Mouse (Mus musculus): ENCODE results near the gene 4933424G06Rik. TPM values are rescaled to one million over a fixed set of nuclear protein-coding genes. Genes with fewer than 3 reads are reported as not detected.
A peak's percentile ranks its signal among the peaks of the same experiment; 100 is the strongest.
"Not testable (repeated sequence)": the region's sequence is repeated elsewhere in the genome, so short reads cannot be mapped to it uniquely, and the experiment has no call there.

4933424G06Rik gene
- polyA plus RNA-seq (2016; fragmentation: Nextera tagmentation; extraction: Ambion mirVana): not detected in 2 replicates

DNA sequence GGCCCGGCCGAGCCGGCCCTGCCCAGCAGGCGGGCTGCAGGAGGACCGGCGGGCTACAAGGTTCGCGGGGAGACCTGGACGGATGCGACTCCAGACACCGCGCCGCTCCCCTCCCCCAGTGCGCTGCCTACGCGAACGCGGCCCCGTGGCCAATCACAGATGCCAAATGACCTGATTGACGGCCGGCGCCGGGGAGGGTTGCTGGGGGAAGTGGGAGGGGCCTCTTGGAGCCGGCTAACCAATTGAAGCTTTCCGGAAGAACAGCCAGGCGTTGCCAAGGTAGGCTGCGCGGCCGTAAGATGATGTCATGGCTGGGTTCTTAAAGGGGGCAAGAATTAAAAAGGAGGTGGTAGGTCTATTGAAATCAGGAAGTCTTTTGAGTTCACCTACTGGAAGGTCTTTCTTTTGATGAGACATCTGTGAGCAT lies at the start of gene 4933424G06Rik:
TSS of gene 4933424G06Rik (plus strand) at position 296 of the 427 bp plus-strand sequence.
- Histone ChIP-seq H3K36me3 (peaks cover 33% of the 10 kb centered on the region), H3K4me3 (peak within 1 kb of the TSS; percentile 94), H3K4me1 (peaks cover 15% of the 10 kb centered on the region), H3K9me3 (replicated peaks) (no peaks in the 10 kb centered on the region), H3K27ac (peak within 1 kb of the TSS; percentile 94), H3K27me3 (ENCODE audit: low read depth, poor library complexity, severe bottlenecking) (no peaks in the 10 kb centered on the region)
- DNase-seq (ENCODE audit: low spot score): peak; percentile 99
- under 1% methylated on average over 29 of the region's 29 CpGs for WGBS

DNA sequence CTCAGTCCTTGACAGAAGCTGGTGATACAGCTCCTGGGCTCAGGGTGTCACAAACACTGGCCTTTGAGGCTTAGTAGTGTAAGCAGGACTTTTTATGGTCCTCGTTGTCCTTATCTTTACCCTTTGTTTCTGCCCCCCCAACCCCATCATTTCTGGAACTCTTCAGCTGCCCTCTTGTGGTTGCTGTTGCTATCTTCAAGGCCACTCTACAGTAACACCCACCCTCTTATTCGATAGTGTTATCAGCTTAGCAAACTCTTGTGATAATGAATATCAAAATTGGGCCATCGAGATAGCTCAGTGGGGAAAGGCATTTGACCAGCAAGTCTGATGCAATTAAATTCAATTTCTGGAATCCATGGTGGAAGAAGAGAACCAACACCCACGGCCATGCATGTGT lies 45.5 kb upstream of the 4933424G06Rik start:
- no peaks in the 10 kb centered on the region for H3K27me3 ChIP-seq (ENCODE audit: low read depth, poor library complexity, severe bottlenecking)
- no peak overlapping the region for H3K27ac ChIP-seq
- H3K36me3 ChIP-seq: no peaks in the 10 kb centered on the region
- peaks cover 9% of the 10 kb centered on the region; the same call in 1 of the 2 replicates for H3K4me1 ChIP-seq
- no peaks in the 10 kb centered on the region for H3K9me3 ChIP-seq (replicated peaks)
- H3K4me3 ChIP-seq: no peak overlapping the region
- no peak for DNase-seq (ENCODE audit: low spot score)
- WGBS: 73% methylated on average over 4 of the region's 4 CpGs

DNA sequence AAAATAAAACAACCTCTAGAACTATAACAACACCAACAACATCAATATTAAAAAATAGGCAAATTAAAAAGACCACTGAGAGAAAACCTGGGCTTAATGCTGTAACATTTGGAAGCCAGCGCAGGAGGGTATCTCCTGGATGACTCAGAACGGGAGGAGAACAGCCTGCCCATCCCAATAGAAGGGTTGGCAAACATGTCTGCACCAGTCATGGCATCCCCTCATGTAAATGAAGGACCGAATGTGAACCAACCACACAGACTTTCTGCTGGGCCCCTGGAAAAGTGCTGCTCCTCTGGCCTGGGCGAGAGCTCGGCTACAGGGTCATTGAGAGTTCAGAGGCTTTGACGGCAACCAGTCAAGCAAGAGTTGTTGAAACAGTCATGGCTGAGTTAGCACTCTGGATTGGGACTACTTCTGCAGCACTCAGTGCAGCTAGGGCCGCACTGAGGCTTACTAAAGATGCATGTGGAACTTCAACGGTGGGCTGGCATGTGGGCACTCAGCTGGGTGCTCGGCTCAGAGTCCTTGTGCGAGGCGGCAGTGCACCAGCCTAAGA lies 44.7 kb upstream of the 4933424G06Rik start:
- no peaks in the 10 kb centered on the region for H3K36me3 ChIP-seq
- H3K4me3 ChIP-seq: no peak overlapping the region
- no peaks in the 10 kb centered on the region for H3K27me3 ChIP-seq (ENCODE audit: low read depth, poor library complexity, severe bottlenecking)
- no peak for DNase-seq (ENCODE audit: low spot score)
- H3K4me1 ChIP-seq: peaks cover 9% of the 10 kb centered on the region; the same call in 1 of the 2 replicates
- no peak overlapping the region for H3K27ac ChIP-seq
- 80% methylated on average over 11 of the region's 11 CpGs for WGBS
- H3K9me3 ChIP-seq (replicated peaks): no peaks in the 10 kb centered on the region

DNA sequence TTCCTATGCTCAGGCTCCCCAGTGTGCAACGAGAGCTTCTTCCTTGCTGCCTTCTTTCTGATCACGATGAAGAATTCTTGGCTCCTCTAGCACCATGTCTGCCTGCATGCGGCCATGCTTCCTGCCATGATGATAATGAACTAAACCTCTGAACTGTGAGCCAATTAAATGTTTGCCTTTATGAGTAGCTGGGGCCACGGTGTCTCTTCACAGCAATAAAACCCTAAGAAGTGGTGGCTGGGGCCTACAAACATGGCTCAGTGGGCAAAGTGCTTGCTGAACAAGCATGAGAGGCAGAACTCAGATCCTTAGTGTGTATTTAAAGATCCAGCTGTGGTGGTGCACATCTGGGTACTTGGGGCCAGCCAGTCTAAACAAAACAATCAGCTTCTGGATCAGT lies 44.0 kb upstream of the 4933424G06Rik start:
- Histone ChIP-seq H3K4me3 (no peak overlapping the region), H3K9me3 (replicated peaks) (no peaks in the 10 kb centered on the region), H3K36me3 (no peaks in the 10 kb centered on the region), H3K4me1 (peaks cover 9% of the 10 kb centered on the region; the same call in 1 of the 2 replicates), H3K27me3 (ENCODE audit: low read depth, poor library complexity, severe bottlenecking) (no peaks in the 10 kb centered on the region), H3K27ac (no peak overlapping the region)
- 64% methylated on average over 4 of the region's 4 CpGs for WGBS
- DNase-seq (ENCODE audit: low spot score): no peak

DNA sequence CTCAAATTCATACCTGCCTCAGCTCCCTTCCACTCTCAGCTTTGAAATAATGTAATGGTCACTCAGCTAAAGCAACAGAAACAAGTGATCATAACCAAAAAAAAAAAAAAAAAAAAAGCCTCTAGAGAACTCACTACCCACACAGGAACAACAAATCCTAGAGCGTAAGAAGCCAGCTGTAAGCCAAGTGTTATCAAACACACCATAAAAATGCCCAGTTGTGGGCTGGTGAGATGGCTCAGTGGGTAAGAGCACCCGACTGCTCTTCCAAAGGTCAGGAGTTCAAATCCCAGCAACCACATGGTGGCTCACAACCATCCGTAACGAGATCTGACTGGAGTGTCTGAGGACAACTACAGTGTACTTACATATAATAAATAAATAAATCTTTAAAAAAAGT lies 41.9 kb upstream of the 4933424G06Rik start:
- H3K9me3 ChIP-seq (replicated peaks); H3K4me1 ChIP-seq; H3K36me3 ChIP-seq; H3K27me3 ChIP-seq (ENCODE audit: low read depth, poor library complexity, severe bottlenecking); H3K27ac ChIP-seq; H3K4me3 ChIP-seq; DNase-seq (ENCODE audit: low spot score): not testable (repeated sequence)
- WGBS: 56% methylated on average over 4 of the region's 4 CpGs

DNA sequence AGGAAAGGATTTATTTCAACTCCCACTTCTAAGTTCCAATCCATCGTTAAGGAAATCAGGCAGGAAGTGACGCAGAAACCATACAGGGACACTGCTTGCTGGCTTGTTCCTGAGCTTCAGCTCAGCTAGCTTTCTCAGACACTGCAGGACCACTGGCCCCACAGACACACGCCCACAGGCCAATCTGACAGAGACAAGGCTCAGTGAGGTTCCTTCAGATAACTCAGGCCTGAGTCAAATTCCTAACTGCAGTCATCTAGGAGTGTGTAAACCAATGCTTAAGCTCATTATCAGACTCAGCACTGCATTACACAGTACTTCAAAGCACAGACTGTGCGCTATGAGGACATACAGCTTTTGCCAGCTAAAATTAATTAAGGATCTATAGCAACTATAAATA lies 39.7 kb upstream of the 4933424G06Rik start:
- no peak overlapping the region for H3K4me3 ChIP-seq
- H3K27ac ChIP-seq: no peak overlapping the region
- no peaks in the 10 kb centered on the region for H3K36me3 ChIP-seq
- no peaks in the 10 kb centered on the region for H3K27me3 ChIP-seq (ENCODE audit: low read depth, poor library complexity, severe bottlenecking)
- 69% methylated on average over 4 of the region's 4 CpGs for WGBS
- peaks cover 7% of the 10 kb centered on the region; the same call in 1 of the 2 replicates for H3K4me1 ChIP-seq
- no peak for DNase-seq (ENCODE audit: low spot score)
- H3K9me3 ChIP-seq (replicated peaks): no peaks in the 10 kb centered on the region

- no peak for DNase-seq (ENCODE audit: low spot score)
- Histone ChIP-seq H3K27me3 (ENCODE audit: low read depth, poor library complexity, severe bottlenecking) (no peaks in the 10 kb centered on the region), H3K4me1 (no peaks in the 10 kb centered on the region), H3K27ac (no peak overlapping the region), H3K4me3 (no peak overlapping the region), H3K9me3 (replicated peaks) (no peaks in the 10 kb centered on the region), H3K36me3 (no peaks in the 10 kb centered on the region)
- WGBS: 94% methylated on average over 10 of the region's 10 CpGs
These were observed 38.7 kb upstream of the 4933424G06Rik start for GRCm38 (mm10) chr1:36671260-36671659.

DNA sequence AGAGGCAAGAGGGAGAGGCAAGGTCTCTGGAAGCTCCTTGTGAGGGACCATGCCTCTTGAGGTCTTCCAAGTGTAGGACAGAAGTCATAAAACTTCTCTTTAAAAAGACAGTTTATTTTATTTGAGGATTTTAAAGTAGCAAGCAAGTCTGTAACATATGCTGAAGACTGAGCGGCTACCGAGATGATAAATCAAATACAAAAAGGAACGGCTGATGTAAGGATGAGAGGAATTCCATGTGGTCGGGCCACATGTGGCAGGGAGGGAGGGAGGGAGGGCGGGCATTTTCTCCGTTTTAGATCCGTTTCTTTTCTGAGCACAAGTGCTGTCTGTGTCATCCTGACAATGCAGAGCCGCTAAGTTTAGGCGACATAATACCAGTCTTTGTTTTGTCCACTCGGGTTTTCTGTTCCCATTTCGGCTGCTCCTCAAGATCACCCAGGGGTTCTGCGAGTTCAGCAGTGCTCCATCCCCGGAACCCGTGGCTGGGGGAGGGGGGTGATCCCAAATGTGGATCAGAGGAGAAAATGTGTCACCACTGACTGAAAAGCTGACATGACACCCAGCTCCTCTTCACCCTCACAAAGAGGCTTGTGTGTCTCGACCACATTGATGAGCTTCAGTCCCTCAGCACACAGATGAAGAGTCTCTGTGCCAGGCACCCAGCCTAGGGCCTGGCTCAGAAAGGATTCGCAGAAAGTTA lies 37.1 kb upstream of the 4933424G06Rik start:
- Histone ChIP-seq H3K27me3 (ENCODE audit: low read depth, poor library complexity, severe bottlenecking) (no peaks in the 10 kb centered on the region), H3K9me3 (replicated peaks) (no peaks in the 10 kb centered on the region), H3K4me1 (no peaks in the 10 kb centered on the region), H3K36me3 (no peaks in the 10 kb centered on the region), H3K4me3 (no peak overlapping the region), H3K27ac (no peak overlapping the region)
- 66% methylated on average over 16 of the region's 16 CpGs for WGBS
- DNase-seq (ENCODE audit: low spot score): no peak

DNA sequence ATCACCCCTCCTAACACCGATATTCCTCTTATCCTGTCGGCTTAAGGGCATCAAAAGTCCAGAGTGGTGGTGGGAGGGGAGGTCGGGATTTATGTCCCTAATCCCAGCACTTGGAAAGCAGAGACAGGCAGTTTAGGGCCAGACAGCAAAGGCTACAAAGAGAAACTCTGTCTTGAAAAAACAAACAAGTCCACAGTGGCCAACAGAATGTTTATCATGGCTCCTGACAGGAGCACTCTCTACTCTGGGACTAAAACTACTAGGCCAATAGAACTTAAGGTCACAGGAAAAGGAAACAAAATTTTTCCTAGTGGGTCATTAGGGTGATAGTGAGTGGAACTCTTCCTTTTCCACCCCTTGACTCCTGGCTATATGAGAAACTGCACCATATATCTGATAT lies 35.0 kb upstream of the 4933424G06Rik start:
- no peak for DNase-seq (ENCODE audit: low spot score)
- no peak overlapping the region for H3K4me3 ChIP-seq
- no peaks in the 10 kb centered on the region for H3K9me3 ChIP-seq (replicated peaks)
- no peak overlapping the region for H3K27ac ChIP-seq
- no peaks in the 10 kb centered on the region for H3K27me3 ChIP-seq (ENCODE audit: low read depth, poor library complexity, severe bottlenecking)
- WGBS: 15% methylated on average over 3 of the region's 3 CpGs
- H3K36me3 ChIP-seq: no peaks in the 10 kb centered on the region
- no peaks in the 10 kb centered on the region for H3K4me1 ChIP-seq

DNA sequence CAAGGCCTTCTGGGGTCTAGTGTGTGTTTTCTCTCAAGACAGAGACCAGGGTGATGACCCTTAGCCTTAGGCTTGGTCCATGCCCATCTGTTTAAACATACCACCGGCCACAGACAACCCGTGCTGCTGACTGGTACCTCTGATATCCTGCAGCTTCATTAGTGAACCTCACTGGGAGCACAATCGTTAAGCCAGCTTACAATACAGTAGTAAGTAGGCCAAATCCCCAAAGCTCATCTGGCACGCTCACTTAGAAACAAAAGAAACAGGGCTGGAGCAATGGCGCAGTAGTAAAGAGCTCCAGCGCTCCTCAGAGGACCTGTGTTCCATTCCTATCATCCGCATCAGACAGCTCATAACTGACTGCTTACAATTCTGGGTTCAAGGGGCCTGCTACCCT lies 29.1 kb upstream of the 4933424G06Rik start:
- DNase-seq (ENCODE audit: low spot score): no peak
- WGBS: 85% methylated on average over 7 of the region's 7 CpGs
- Histone ChIP-seq H3K27me3 (ENCODE audit: low read depth, poor library complexity, severe bottlenecking) (no peaks in the 10 kb centered on the region), H3K4me1 (no peaks in the 10 kb centered on the region), H3K27ac (no peak overlapping the region), H3K36me3 (no peaks in the 10 kb centered on the region), H3K9me3 (replicated peaks) (no peaks in the 10 kb centered on the region), H3K4me3 (no peak overlapping the region)

DNA sequence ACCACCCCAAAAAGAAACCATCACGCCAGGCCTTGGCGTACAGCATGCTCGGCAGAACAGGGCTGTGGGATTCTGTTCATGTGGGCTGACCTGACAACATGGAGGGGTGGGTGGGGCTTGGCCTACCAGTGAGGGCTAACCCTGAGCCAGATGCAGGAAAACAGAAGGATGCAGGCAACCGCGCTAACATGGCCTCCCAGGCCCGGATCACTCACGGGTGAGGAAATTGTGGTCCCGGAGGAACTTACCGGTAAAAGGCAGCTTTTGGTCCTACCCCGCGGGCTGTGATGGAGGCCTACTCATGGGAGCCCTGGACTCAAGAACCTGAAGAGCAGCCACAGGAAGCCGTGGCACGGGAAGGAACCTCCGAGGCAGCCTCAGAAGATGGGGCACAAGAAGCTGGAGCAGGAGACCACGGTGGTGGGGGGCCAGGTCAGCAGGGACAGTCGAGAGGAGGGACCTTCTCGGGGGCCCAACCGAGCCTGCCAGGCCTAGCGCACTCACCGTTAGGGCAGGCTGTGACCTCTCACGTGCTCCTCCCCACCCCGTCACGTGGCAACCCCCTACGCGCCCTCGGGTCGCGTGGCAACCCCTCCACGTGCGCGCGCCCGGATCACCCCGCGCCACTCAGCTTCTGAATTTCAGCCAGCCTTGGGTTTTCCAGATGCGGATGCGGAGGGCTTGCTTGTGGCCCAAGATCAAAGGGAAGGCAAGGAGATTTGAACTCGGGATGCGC lies 27.2 kb upstream of the 4933424G06Rik start, which contains the start of gene Fam178b:
TSS of gene Fam178b (minus strand) at position 564 of the 736 bp plus-strand sequence.
- DNase-seq (ENCODE audit: low spot score): no peak
- Histone ChIP-seq H3K9me3 (replicated peaks) (no peaks in the 10 kb centered on the region), H3K4me3 (no peak within 1 kb of the TSS), H3K36me3 (no peaks in the 10 kb centered on the region), H3K27me3 (ENCODE audit: low read depth, poor library complexity, severe bottlenecking) (no peaks in the 10 kb centered on the region), H3K27ac (peak within 1 kb of the TSS; percentile 43; the same call in 1 of the 2 replicates), H3K4me1 (no peaks in the 10 kb centered on the region)
- WGBS: 94% methylated on average over 39 of the region's 39 CpGs

DNA sequence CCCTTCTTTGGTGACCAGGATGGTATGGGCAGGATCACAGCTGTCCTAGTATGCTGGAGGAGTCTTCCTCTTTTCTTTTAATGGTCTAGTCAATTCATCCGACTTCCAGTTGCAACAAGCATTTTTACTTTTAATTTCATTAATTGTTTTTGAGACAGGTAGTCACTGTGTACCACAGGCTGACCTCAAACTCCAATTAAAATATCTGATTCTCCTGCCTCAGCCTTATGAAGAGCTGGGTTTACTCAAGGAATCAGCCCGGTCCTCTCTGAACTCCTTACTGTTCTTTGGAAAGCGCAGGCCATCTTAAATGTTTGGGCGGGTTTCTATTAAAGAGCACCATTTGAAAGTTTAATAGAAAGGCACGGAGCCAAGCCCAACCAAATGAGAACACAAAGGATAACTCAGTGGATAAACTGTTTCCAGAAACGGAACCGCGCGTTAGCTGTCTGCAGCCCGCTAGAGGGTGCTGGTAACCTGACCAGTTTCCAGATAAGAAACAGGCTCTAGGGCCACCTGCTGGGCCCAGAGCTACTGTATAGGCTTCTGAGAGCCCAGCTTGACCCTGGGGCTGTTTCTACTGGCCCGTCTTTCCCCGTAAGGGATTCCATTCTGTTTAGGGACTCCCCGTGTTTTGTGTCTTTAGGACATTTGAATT lies 26.0 kb upstream of the 4933424G06Rik start:
- no peaks in the 10 kb centered on the region for H3K27me3 ChIP-seq (ENCODE audit: low read depth, poor library complexity, severe bottlenecking)
- H3K36me3 ChIP-seq: no peaks in the 10 kb centered on the region
- peak overlapping the region; percentile 43; the same call in 1 of the 2 replicates for H3K27ac ChIP-seq
- DNase-seq (ENCODE audit: low spot score): peak; percentile 80
- H3K9me3 ChIP-seq (replicated peaks): no peaks in the 10 kb centered on the region
- 14% methylated on average over 13 of the region's 13 CpGs for whole genome bisulfite sequencing
- H3K4me1 ChIP-seq: no peaks in the 10 kb centered on the region
- H3K4me3 ChIP-seq: no peak overlapping the region
